In genomic region chr8:119461356-119461755, GRCm38 (mm10) we compare ENCODE assay signal across 23 mouse cellular contexts. TPM values are rescaled to one million over a fixed set of nuclear protein-coding genes. Genes with fewer than 3 reads are reported as not detected.
DNase-seq lines count a peak whose midpoint lies in the region; ATAC-seq lines count a peak whose summit lies in the region.
"Had no signal": no experiment of that assay in that cellular context is flagged by ENCODE, and none has a peak within 500 bp of the region (broad histone marks: within the 10 kb centered on the region; RNA-seq: fewer than 3 reads in every experiment).

No protein-coding gene starts in this region.

- peaks cover 50% of the 10 kb centered on the region for H3K4me1 ChIP-seq in forebrain, embryonic 13.5 days
- H3K4me1 ChIP-seq in forebrain, embryonic 11.5 days (replicated peaks; ENCODE audit: control insufficient read depth, insufficient read depth, low read length): peaks cover 27% of the 10 kb centered on the region
- H3K4me1 ChIP-seq in forebrain, embryonic 16.5 days (replicated peaks; ENCODE audit: control insufficient read depth, insufficient read depth, low read length): peaks cover 30% of the 10 kb centered on the region
- H3K4me1 ChIP-seq in neural tube, embryonic 13.5 days (replicated peaks): peaks cover 63% of the 10 kb centered on the region

- peaks cover 21% of the 10 kb centered on the region for H3K27me3 ChIP-seq in forebrain, embryonic 13.5 days
- H3K27me3 ChIP-seq in forebrain, embryonic 11.5 days (ENCODE audit: control insufficient read depth, insufficient read depth, low read length): 0 out of 2 replicates have a peak, but pooled peaks cover 2% of the 10 kb centered on the region
- no peaks in the 10 kb centered on the region for H3K27me3 ChIP-seq in forebrain, embryonic 16.5 days (replicated peaks; ENCODE audit: control insufficient read depth, insufficient read depth, low read length)
- H3K27me3 ChIP-seq in neural tube, embryonic 13.5 days: peaks cover 27% of the 10 kb centered on the region

- H3K9ac ChIP-seq in forebrain, embryonic 13.5 days: no peak overlapping the region
- H3K9ac ChIP-seq in forebrain, embryonic 11.5 days (ENCODE audit: low read length): no peak overlapping the region
- no peak overlapping the region for H3K9ac ChIP-seq in forebrain, embryonic 16.5 days (replicated peaks; ENCODE audit: low read depth, low read length)
- H3K9ac ChIP-seq in neural tube, embryonic 13.5 days: no peak overlapping the region
- H3K9ac ChIP-seq: limb, embryonic 15.5 days had no signal

- H3K27ac ChIP-seq in forebrain, embryonic 13.5 days: no peak overlapping the region; the same call in none of the 2 replicates
- H3K27ac ChIP-seq in forebrain, embryonic 11.5 days (ENCODE audit: low read depth, low read length): no peak overlapping the region
- no peak overlapping the region for H3K27ac ChIP-seq in forebrain, embryonic 16.5 days (ENCODE audit: low read length)
- H3K27ac ChIP-seq in neural tube, embryonic 13.5 days (replicated peaks): peak overlapping the region; percentile 86
- H3K27ac ChIP-seq: embryonic facial prominence, embryonic 10.5 days; limb, embryonic 15.5 days had no signal

- WGBS in forebrain, embryonic 13.5 days: 20% methylated on average over 9 of the region's 9 CpGs
- 73% methylated on average over 9 of the region's 9 CpGs for WGBS in forebrain, embryonic 11.5 days
- 15% methylated on average over 9 of the region's 9 CpGs for WGBS in forebrain, embryonic 16.5 days
- 37% methylated on average over 9 of the region's 9 CpGs for WGBS in neural tube, embryonic 13.5 days

- H3K4me2 ChIP-seq in forebrain, embryonic 13.5 days: 0 out of 2 replicates have a peak overlapping the region, but pooled peaks have one; percentile 16
- no peak overlapping the region for H3K4me2 ChIP-seq in forebrain, embryonic 11.5 days (ENCODE audit: low read depth, low read length, severe bottlenecking)
- H3K4me2 ChIP-seq in forebrain, embryonic 16.5 days (ENCODE audit: low read length): no peak overlapping the region
- H3K4me2 ChIP-seq in neural tube, embryonic 13.5 days: no peak overlapping the region
- H3K4me2 ChIP-seq: heart, embryonic 11.5 days; limb, embryonic 15.5 days had no signal

- no peaks in the 10 kb centered on the region for H3K36me3 ChIP-seq in forebrain, embryonic 13.5 days (ENCODE audit: poor library complexity, severe bottlenecking)
- no peaks in the 10 kb centered on the region for H3K36me3 ChIP-seq in forebrain, embryonic 11.5 days (ENCODE audit: control insufficient read depth, insufficient read depth, low read length)
- H3K36me3 ChIP-seq in forebrain, embryonic 16.5 days (ENCODE audit: control insufficient read depth, insufficient read depth): no peaks in the 10 kb centered on the region
- H3K36me3 ChIP-seq in neural tube, embryonic 13.5 days: no peaks in the 10 kb centered on the region
- H3K36me3 ChIP-seq: embryonic facial prominence, embryonic 10.5 days; limb, embryonic 15.5 days had no signal

- H3K4me3 ChIP-seq in forebrain, embryonic 13.5 days: no peak overlapping the region
- no peak overlapping the region for H3K4me3 ChIP-seq in forebrain, embryonic 11.5 days (ENCODE audit: low read depth, low read length)
- no peak overlapping the region for H3K4me3 ChIP-seq in forebrain, embryonic 16.5 days (replicated peaks; ENCODE audit: low read length)
- no peak overlapping the region for H3K4me3 ChIP-seq in neural tube, embryonic 13.5 days
- H3K4me3 ChIP-seq: embryonic facial prominence, embryonic 10.5 days; limb, embryonic 15.5 days had no signal

- peak; percentile 64 for ATAC-seq in forebrain, embryonic 13.5 days
- ATAC-seq in forebrain, embryonic 11.5 days (replicated peaks; ENCODE audit: low FRiP score): no peak
- peak; percentile 67 for ATAC-seq in forebrain, embryonic 16.5 days
- peak; percentile 55 for ATAC-seq in neural tube, embryonic 13.5 days (ENCODE audit: low read depth)
- ATAC-seq in cerebellum, adult (ENCODE audit: insufficient number of reproducible peaks, low FRiP score, low TSS enrichment): no peak
- ATAC-seq: activated CD4-positive, CD25-positive, alpha-beta regulatory T cell, adult 4 months; intestine, embryonic 16.5 days; Patski had no signal

- DNase-seq in forebrain, embryonic 11.5 days (ENCODE audit: low spot score): no peak
- peak; percentile 79 for DNase-seq in retina, postnatal 1 day
- DNase-seq in retina, embryonic 14.5 days (ENCODE audit: low spot score): no peak
- no peak for DNase-seq in heart, adult 18-20 months
- DNase-seq: B cell, adult 2 months; cerebellum, adult 11-12 months; gastrocnemius, postnatal 25 days; kidney, postnatal 10 days; right cerebral cortex, postnatal 25 days; thymus, postnatal 25 days had no signal

- no peaks in the 10 kb centered on the region for H3K9me3 ChIP-seq in forebrain, embryonic 13.5 days (replicated peaks)
- no peaks in the 10 kb centered on the region for H3K9me3 ChIP-seq in forebrain, embryonic 11.5 days (ENCODE audit: control insufficient read depth, low read length)
- H3K9me3 ChIP-seq in forebrain, embryonic 16.5 days (ENCODE audit: control insufficient read depth, low read length): no peaks in the 10 kb centered on the region
- no peaks in the 10 kb centered on the region for H3K9me3 ChIP-seq in neural tube, embryonic 13.5 days
- H3K9me3 ChIP-seq: embryonic facial prominence, embryonic 10.5 days; limb, embryonic 15.5 days had no signal

RNA-seq across cellular contexts. Expression of gene Necab2, which starts 14.8 kb away (rescaled TPM):
- polyA plus RNA-seq in forebrain, embryonic 13.5 days (2015; fragmentation: Nextera tagmentation; extraction: Ambion mirVana): 13.3 and 15.3 TPM in 2 replicates
- 15.3 and 18.3 TPM in 2 replicates for polyA plus RNA-seq in forebrain, embryonic 11.5 days (2014; fragmentation: Nextera tagmentation; extraction: Ambion mirVana)
- 11.9 and 28.9 TPM in 2 replicates for polyA plus RNA-seq in forebrain, embryonic 16.5 days (2015; fragmentation: Nextera tagmentation; extraction: Ambion mirVana)
- 39.6 and 41.7 TPM in 2 replicates for polyA plus RNA-seq in neural tube, embryonic 13.5 days (2015; fragmentation: Nextera tagmentation; extraction: Ambion mirVana)
- total RNA-seq in heart, adult 18-20 months (2021): not detected
- total RNA-seq: heart, postnatal 25 days; megakaryocyte-erythroid progenitor cell, adult 5-6 weeks had no signal
- polyA plus RNA-seq: activated CD4-positive, CD25-positive, alpha-beta regulatory T cell, adult 4 months had no signal

RNA-seq across cellular contexts. Expression of gene Osgin1, which starts 27.4 kb away (rescaled TPM):
- polyA plus RNA-seq in forebrain, embryonic 13.5 days (2015; fragmentation: Nextera tagmentation; extraction: Ambion mirVana): 0.14 and 0.37 TPM in 2 replicates
- polyA plus RNA-seq in forebrain, embryonic 11.5 days (2014; fragmentation: Nextera tagmentation; extraction: Ambion mirVana): 0.09 TPM in 1 of 2 replicates, not detected in the other
- 0.20 TPM in 2 replicates for polyA plus RNA-seq in forebrain, embryonic 16.5 days (2015; fragmentation: Nextera tagmentation; extraction: Ambion mirVana)
- polyA plus RNA-seq in neural tube, embryonic 13.5 days (2015; fragmentation: Nextera tagmentation; extraction: Ambion mirVana): 0.40 TPM in 1 of 2 replicates, not detected in the other
- 1 to 10 TPM; 3.1 to 4.2 TPM for total RNA-seq in heart, adult 18-20 months (2021)
- total RNA-seq: megakaryocyte-erythroid progenitor cell, adult 5-6 weeks had no signal

RNA-seq across cellular contexts. Expression of gene Slc38a8, which starts 40.1 kb away (rescaled TPM):
- polyA plus RNA-seq in forebrain, embryonic 13.5 days (2015; fragmentation: Nextera tagmentation; extraction: Ambion mirVana): not detected in 2 replicates
- polyA plus RNA-seq in forebrain, embryonic 11.5 days (2014; fragmentation: Nextera tagmentation; extraction: Ambion mirVana): 0.13 TPM in 1 of 2 replicates, not detected in the other
- not detected in 2 replicates for polyA plus RNA-seq in forebrain, embryonic 16.5 days (2015; fragmentation: Nextera tagmentation; extraction: Ambion mirVana)
- polyA plus RNA-seq in neural tube, embryonic 13.5 days (2015; fragmentation: Nextera tagmentation; extraction: Ambion mirVana): not detected in 2 replicates
- not detected for total RNA-seq in heart, adult 18-20 months (2021)
- total RNA-seq: gastrocnemius, postnatal 25 days; heart, postnatal 25 days; megakaryocyte-erythroid progenitor cell, adult 5-6 weeks had no signal
- polyA plus RNA-seq: activated CD4-positive, CD25-positive, alpha-beta regulatory T cell, adult 4 months; heart, embryonic 11.5 days; limb, embryonic 15.5 days; liver, embryonic 16.5 days; Patski had no signal

Comparison
In these comparisons a context has a peak if more than half of its experiments do, and no peak if none do; other contexts are left out.
1. ATAC-seq: peak in forebrain, embryonic 13.5 days (single experiment), forebrain, embryonic 16.5 days (single experiment) and neural tube, embryonic 13.5 days (single experiment); none in forebrain, embryonic 11.5 days (single experiment) and cerebellum, adult (single experiment).